Mouse (Mus musculus) heart, postnatal 4 days (tissue): ENCODE results near the gene Zbtb14. TPM values are rescaled to one million over a fixed set of nuclear protein-coding genes. Genes with fewer than 3 reads are reported as not detected.

Source experiments
- total RNA-seq, 2 experiments: library from RNA; stranded (reverse); gene quantifications; 2 replicates each; pipeline ENCODE4 v1.2.3; 2021

Zbtb14 gene
- total RNA-seq, 2 experiments from 2014 or later = 12.1 to 13.3 TPM

Other genes starting within 250 kb of the Zbtb14 start
- under 1 TPM in 1 of 2 experiments, not detected in 1; 0.19 TPM for gene Akain1, start 56.3 kb downstream of the Zbtb14 start, total RNA-seq